Mouse (Mus musculus): Measurements from ENCODE around the gene Slc25a42.

DNA sequence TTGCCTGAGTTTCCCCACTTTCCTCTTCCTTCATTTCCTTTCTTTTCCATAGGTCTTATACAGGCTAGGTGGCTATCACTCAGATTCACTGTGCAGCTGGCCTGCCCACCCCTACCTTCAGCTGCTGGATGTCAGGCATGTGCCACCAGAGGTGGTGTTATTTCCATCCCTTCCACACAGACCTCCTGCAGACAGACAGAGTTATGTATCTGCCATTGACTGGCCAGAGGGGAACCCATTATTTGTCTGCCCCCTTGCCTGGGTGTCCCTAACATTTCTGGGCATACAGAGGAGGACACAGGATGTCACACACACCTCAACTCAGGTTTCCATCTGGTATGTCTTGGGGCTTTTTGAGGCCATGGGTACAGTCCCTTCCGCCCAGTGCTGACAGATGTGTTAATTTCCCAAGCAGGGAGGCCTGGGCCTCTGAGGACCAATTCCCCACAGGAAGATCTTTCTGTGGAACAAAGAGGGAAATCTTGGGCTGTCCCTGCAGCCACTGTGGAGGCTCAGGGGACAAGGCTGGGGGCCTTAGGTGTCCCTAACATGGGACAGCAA is 54.8 kb downstream of the Slc25a42 start:
- TF ChIP-seq CTCF (IDR thresholded peaks at IDR 0.05; ENCODE audit: low read depth), result no peak
- TF ChIP-seq EP300 (IDR thresholded peaks at IDR 0.05; ENCODE audit: low read depth), result no peak

All from liver, postnatal 0 days (tissue).